Mouse (Mus musculus) brain, embryonic 18.5 days (tissue): ENCODE measurements around the gene Rftn1.

Experiments
- DNase-seq: peaks from one replicate; pipeline ENCODE4 v3.0.0-alpha.2; 2012; ENCODE audit warnings: low read depth, low spot score

Rftn1 gene

DNA sequence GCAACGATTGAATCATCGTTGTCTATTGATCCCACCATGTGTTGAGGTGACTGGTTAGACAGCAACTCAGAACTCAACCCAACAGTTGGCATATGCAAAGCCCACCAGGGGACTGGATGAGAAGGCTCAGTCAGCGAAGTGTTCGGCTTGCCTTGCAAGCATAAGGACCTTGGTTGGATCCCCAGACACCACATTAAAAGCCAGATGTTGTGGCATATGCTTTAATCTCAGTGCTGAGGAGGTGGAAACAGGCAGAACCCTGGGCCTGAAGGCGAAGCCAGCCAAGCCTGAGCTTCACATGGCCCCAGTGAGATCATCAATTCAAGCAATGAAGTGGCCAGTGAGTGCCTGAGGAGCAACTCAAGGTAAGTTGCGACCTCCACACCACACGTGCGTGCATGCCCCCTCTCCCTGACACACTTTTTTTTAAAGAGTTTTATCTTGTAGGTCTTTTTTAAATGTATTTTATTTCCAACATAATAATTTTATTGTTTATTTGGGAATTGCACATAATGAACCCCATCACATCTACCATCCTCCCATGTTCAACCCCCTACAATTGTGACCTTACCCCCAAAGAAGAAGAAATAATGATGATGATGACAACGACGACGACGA, 11.5 kb upstream of the Rftn1 start:
- no peak for DNase-seq

- DNase-seq, result no peak
These were observed 8.8 kb upstream of the Rftn1 start for GRCm38 (mm10) chr17:50199075-50199850.

DNA sequence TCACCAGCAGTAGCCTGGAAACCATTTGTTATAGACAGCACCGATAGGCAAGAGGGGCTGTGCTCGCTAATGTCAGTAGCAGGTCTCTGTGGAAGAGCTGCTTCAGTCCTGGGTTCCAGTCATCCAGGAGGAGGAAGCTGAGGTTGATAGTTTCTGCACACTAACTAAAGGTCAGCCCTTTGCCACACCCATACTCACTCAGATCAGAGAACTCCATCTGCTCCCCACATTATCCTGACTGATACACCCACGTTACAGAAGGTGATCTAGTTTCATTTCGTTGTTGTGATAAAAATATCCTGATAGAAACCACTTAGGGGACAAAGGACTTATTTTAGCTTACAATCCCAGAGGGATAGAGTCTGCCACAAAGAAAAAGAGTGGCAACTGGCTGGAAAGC, 7.1 kb upstream of the Rftn1 start:
- DNase-seq, result no peak

DNA sequence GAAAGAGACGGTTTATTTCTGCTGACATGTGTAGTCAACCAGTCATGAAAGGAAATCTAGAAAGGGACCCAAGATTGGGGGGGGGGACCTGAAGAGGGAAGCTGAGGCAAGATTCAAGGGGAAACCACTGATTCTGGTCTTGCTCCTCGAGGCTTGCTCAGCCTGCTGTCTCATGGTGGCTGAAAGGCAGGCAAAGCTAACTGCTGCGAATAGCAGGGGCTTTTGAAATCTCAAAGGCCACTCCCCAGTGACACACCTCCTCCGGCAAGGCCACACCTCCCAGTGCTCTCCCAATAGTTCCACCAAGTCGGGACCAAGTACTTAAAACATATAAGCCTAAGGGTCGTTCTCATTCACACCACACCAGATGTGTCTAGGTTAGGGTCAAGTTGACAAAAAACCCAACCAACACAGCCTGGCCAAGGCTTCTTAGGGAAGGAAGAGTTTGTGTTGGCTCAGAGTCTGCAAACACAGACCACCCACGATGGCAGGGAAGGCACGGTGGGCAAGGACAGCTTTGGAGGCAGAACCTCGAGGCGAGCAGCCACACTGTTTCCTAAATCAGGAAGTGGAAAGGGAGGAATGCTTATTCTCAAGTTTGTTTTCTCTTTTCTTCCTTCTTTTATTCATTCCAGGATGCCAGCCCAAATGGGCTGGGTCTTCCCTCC, 5.7 kb upstream of the Rftn1 start:
- no peak for DNase-seq

GRCm38 (mm10) chr17:50195399-50195798, 4.9 kb upstream of the Rftn1 start:
- no peak for DNase-seq

DNA sequence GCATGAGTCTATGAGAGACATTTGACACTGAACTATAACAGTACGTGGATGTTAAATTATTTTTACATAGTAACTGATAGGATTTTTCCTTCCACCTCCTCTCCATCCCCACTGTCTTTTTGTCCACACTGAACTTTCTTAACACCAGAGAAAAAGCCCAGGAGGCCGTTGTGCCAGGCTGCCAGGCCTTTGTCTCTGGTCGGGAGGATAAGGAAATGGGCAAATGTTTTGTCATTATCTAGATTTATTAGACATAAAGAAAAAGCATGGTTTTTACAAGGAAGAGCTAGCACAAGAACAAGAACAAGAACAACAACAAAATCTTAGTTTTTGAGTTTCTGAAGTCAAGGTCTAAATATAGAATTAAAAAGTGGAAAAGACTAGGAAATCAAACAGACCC, 4.1 kb upstream of the Rftn1 start:
- DNase-seq, result no peak

DNA sequence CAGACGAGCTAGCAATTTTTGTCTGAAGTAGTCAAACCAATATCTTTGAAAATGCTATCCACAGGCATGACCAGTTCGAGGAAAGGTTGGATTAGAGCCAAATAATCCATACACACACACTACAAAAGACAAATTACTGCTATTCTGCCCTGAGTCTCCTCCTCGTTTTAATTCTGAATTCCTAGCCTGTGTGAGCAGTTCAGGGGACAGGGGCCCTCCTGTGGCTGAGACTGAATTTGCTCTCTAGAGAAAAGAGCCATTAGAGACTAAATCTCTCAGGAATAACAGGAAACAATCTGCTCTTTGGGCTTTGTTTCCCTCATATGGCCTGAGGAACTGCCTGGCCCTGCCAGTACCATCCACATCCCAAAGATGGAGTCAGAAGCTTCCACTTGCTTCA, 3.2 kb upstream of the Rftn1 start:
- no peak for DNase-seq

- DNase-seq, result no peak
These were observed 2.0 kb upstream of the Rftn1 start for GRCm38 (mm10) chr17:50192376-50192940.

- DNase-seq, result no peak
These were observed 964 bp upstream of the Rftn1 start for GRCm38 (mm10) chr17:50191318-50191957.

- no peak for DNase-seq
These were observed 977 bp downstream of the Rftn1 start for GRCm38 (mm10) chr17:50189381-50190012.

- no peak for DNase-seq
These were observed 1.7 kb downstream of the Rftn1 start for GRCm38 (mm10) chr17:50188662-50189345.

- DNase-seq, result no peak
These were observed 4.9 kb downstream of the Rftn1 start for GRCm38 (mm10) chr17:50185616-50186015.

- no peak for DNase-seq
These were observed 5.4 kb downstream of the Rftn1 start for GRCm38 (mm10) chr17:50185083-50185482.

DNA sequence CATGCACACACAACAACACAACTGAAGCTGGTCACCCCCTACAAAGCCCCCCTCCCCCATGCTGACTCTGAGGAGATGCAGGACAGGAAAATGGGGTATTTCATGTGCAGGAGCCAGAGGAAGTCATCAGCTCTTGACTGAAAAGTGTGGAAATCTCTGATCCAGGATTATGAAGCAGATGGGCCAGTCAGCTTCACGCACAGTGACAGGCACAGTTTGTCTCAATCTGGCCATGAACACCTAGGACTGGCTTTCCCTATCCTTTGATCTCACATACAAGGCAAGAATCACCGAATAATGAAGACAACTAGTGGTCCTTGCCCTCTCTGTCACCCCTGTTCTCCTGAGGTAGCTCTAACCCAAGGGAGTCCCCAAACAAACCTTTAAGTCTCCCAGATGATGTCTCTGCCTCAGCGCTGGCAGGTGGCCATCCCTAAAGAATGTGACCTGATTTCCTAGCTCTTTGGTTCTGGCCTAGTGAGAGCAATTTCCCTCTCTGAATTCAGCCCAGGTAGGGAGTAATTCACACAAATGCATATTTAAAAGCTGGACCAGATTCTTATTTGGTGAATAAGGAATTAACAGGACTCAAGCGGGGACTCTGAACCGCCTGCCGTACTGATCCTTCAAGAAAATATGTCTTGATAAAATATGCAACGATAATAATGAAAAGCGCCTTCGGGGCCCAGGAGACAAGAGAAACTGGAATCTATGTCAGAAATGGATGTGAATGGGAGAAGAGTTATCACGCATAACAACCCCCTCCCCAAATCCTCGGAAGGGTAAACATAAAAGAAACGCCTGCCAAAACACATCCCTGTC, 6.0 kb downstream of the Rftn1 start:
- DNase-seq, result no peak

DNA sequence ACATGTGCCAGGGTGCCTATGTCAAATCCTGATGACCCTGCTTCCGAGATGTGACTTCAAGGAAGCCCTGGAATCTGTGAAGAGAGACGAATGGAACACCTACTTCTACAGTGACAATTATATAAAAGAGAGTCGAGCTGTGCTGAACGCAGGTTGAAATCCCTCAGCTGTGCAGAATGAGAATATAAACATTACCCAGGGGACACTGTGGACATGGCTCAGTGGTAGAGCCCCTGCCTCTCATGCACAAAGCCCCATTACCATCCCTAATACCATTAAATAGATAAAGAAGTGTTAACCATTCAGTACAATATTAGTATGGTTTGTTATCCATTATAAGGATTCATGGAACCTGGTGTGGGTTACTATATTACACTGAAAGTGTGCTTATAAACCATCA, 7.2 kb downstream of the Rftn1 start:
- no peak for DNase-seq

DNA sequence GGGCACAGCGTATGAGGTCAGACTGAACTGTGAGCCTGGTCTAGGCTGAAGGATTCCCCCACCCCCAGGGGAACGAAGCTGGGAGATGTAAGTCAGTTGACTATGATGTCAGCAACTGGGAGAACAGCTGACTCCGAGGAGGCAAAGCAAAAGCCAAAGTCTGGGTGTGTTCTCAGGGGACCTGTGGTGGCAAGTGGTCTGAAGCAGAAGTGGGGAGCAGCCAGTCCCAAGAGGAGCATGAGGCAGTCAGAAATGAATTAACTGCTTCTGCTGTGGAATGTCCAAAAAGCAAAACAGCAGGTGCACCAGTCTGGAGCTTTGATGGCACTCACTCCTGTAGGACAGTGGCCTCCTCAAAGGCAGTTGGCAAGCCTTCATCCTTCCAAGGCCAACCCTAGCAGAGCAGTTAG, 7.9 kb downstream of the Rftn1 start:
- no peak for DNase-seq

- no peak for DNase-seq
These were observed 9.4 kb downstream of the Rftn1 start for GRCm38 (mm10) chr17:50180899-50181570.

GRCm38 (mm10) chr17:50173776-50174175, 16.7 kb downstream of the Rftn1 start:
- no peak for DNase-seq

GRCm38 (mm10) chr17:50173368-50173767, 17.1 kb downstream of the Rftn1 start:
- DNase-seq, result no peak

GRCm38 (mm10) chr17:50172795-50173194, 17.7 kb downstream of the Rftn1 start:
- DNase-seq, result no peak
